Mouse (Mus musculus): ENCODE results near the gene Lnx2. TPM values are rescaled to one million over a fixed set of nuclear protein-coding genes. Genes with fewer than 3 reads are reported as not detected.

Gene Lnx2
- 10 to 100 TPM; 31.2 to 37.9 TPM for polyA plus RNA-seq (2017; shearing (Covaris generic))

GRCm38 (mm10) chr5:147076026-147076798, at the start of gene Lnx2:
Gene Lnx2 (minus strand): TSS chr5:147076586.

DNA sequence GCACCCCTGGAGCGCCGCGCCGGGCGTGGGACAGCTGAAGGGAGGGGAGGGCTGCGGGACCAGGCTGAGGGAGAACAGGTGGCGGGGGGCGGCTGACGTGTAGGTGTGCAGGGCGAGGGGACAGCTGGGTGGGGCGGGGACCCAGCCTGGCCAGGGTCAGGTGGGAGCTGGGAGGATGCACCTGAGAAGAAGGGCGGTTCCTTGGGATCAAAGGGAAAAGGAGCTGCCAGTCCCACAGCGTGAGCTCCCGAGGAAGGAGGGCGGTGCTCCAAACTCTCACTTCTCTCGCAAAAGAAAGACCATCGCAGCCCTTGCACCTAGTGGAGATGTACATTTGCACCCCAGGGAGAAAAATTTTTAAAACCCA, 396 bp upstream of the Lnx2 start, which contains the start of gene Polr1d:
TSS of gene Polr1d (plus strand) at position 252 of the 367 bp plus-strand sequence.

Other genes with a start within 250 kb of the Lnx2 start
- 100 to 1,000 TPM; 250 to 450 TPM for gene Rpl21, start 243.7 kb downstream of the Lnx2 start, polyA plus RNA-seq (2017; shearing (Covaris generic))
- gene Rasl11a, start 231.5 kb downstream of the Lnx2 start, polyA plus RNA-seq (2017; shearing (Covaris generic)): 1 to 10 TPM; 5.5 to 6.3 TPM
- 100 to 1,000 TPM; 110 to 128 TPM for gene Gtf3a, start 127.9 kb downstream of the Lnx2 start, polyA plus RNA-seq (2017; shearing (Covaris generic))
- gene Mtif3, start 112.8 kb downstream of the Lnx2 start, polyA plus RNA-seq (2017; shearing (Covaris generic)): 10 to 100 TPM; 35.6 to 39.3 TPM
- 100 to 1,000 TPM; 166 to 174 TPM for gene Polr1d, start 464 bp upstream of the Lnx2 start, polyA plus RNA-seq (2017; shearing (Covaris generic))
- gene Gsx1, start 112.1 kb upstream of the Lnx2 start, polyA plus RNA-seq (2017; shearing (Covaris generic)): not detected
- under 1 TPM in 1 of 2 experiments, not detected in 1; 0.23 TPM for gene Pdx1, start 193.4 kb upstream of the Lnx2 start, polyA plus RNA-seq (2017; shearing (Covaris generic))
- not detected for gene Cdx2, start 230.7 kb upstream of the Lnx2 start, polyA plus RNA-seq (2017; shearing (Covaris generic))
- not detected for gene Urad, start 245.9 kb upstream of the Lnx2 start, polyA plus RNA-seq (2017; shearing (Covaris generic))

Measured in activated CD4-positive, CD25-positive, alpha-beta regulatory T cell (primary cell).